Mouse (Mus musculus) colon, adult 2 months (tissue): ENCODE measurements around the gene Cuedc1. TPM values are rescaled to one million over a fixed set of nuclear protein-coding genes. Genes with fewer than 3 reads are reported as not detected.

Experiments
- polyA plus RNA-seq: library from polyadenylated mRNA; depleted of rRNA; stranded (reverse); fragments of >200 nt; gene quantifications from 2 replicates; pipeline ENCODE4 v1.2.3, GENCODE M21; 2012; rRNA removed

Gene Cuedc1
- 41.2 and 42.7 TPM in 2 replicates for polyA plus RNA-seq

GRCm38 (mm10) chr11:88098021-88098729 lies at the start of gene Cuedc1:
Gene Cuedc1 (plus strand): TSS chr11:88098058.

GRCm38 (mm10) chr11:88067586-88068410 lies 30.1 kb upstream of the Cuedc1 start, which contains the start of gene Vezf1:
Gene Vezf1 (plus strand): TSS chr11:88068279.

GRCm38 (mm10) chr11:88203712-88204532 lies 106.1 kb downstream of the Cuedc1 start, which contains the start of gene Mrps23:
Gene Mrps23 (plus strand): TSS chr11:88204388.

Other genes with a start within 250 kb of the Cuedc1 start
- 13.8 and 17.7 TPM in 2 replicates for gene Mks1, start 244.8 kb upstream of the Cuedc1 start, polyA plus RNA-seq
- 0.27 TPM in 1 of 2 replicates, not detected in the other for gene Epx, start 222.5 kb upstream of the Cuedc1 start, polyA plus RNA-seq
- gene Olfr462, start 205.8 kb upstream of the Cuedc1 start, polyA plus RNA-seq: not detected in 2 replicates
- gene Olfr463, start 200.7 kb upstream of the Cuedc1 start, polyA plus RNA-seq: not detected in 2 replicates
- not detected in 2 replicates for gene Olfr464, start 177.1 kb upstream of the Cuedc1 start, polyA plus RNA-seq
- gene Dynll2, start 110.5 kb upstream of the Cuedc1 start, polyA plus RNA-seq: 94.3 and 116 TPM in 2 replicates
- gene Srsf1, start 50.7 kb upstream of the Cuedc1 start, polyA plus RNA-seq: 105 and 115 TPM in 2 replicates
- 13.2 and 13.9 TPM in 2 replicates for gene Vezf1, start 29.8 kb upstream of the Cuedc1 start, polyA plus RNA-seq
- 41.4 and 58.6 TPM in 2 replicates for gene Mrps23, start 106.3 kb downstream of the Cuedc1 start, polyA plus RNA-seq
- not detected in 2 replicates for gene Ccdc182, start 196.0 kb downstream of the Cuedc1 start, polyA plus RNA-seq